Mouse (Mus musculus) stomach, postnatal 0 days (tissue): ENCODE measurements around the gene Dgki.

Experiments
- CTCF ChIP-seq: IDR thresholded peaks from 2 replicates; pipeline ENCODE4 v1.5.1; 2016; ENCODE audit warnings: antibody characterized with exemption, low read depth, mild to moderate bottlenecking, moderate library complexity
- EP300 ChIP-seq: optimal IDR thresholded peaks from 2 replicates; pipeline ENCODE3; 2016; ENCODE audit warnings: antibody characterized with exemption

DNA sequence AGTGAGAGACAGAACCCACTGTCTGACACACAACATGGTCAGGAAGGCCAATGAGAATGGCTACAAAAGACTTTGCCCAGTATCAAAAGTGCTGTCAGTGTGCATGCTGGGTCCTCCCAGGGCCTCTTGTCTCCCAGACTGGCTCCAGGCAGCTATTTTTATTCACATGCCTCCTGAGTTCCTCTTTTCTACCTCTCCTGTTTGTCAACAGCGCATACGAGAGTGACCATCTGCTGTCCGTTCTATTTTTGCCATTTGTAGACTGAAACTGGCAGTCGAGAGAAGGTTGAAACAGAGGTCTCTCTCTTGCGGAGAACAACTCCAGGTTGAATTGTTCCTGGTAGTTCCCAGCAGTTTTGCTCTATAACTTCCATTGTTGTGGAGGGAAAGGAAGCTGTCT lies 103.1 kb downstream of the Dgki start:
- TF ChIP-seq CTCF, result no peak
- TF ChIP-seq EP300, result no peak
